ENCODE assay signal across 10 mouse cellular contexts in genomic region chr4:47136699-47137101, GRCm38 (mm10). TPM values are rescaled to one million over a fixed set of nuclear protein-coding genes. Genes with fewer than 3 reads are reported as not detected.
DNase-seq lines count a peak whose midpoint lies in the region; TF ChIP-seq lines count a peak whose summit lies in the region.
"Had no signal": no experiment of that assay in that cellular context is flagged by ENCODE, and none has a peak within 500 bp of the region (broad histone marks: within the 10 kb centered on the region; RNA-seq: fewer than 3 reads in every experiment).

No protein-coding gene starts in this region.

- no peak for TF ChIP-seq CTCF in layer of hippocampus, adult 2 months (conservative IDR thresholded peaks at IDR 0.05)

- H3K4me3 ChIP-seq in layer of hippocampus, adult 2 months: no peak overlapping the region

- DNase-seq in gastrocnemius, adult 18-20 months (ENCODE audit: low spot score): peak; percentile 43
- no peak for DNase-seq in gastrocnemius, postnatal 10 days
- DNase-seq in brain, adult 2 months (ENCODE audit: low read depth, low spot score): peak; percentile 56
- peak; percentile 61 to 63 for DNase-seq in heart, postnatal 14 days
- peak; percentile 69 to 81 for DNase-seq in kidney, postnatal 4 days
- DNase-seq in Muller cell, postnatal 12 days (ENCODE audit: inconsistent ontology term): no peak
- DNase-seq in thymus, adult 18-20 months: no peak
- DNase-seq in layer of hippocampus, adult 2 months (ENCODE audit: low spot score in 2 of 2): no peak
- DNase-seq: layer of hippocampus, postnatal 36 days; liver, postnatal 0 days had no signal

- H3K27ac ChIP-seq in layer of hippocampus, adult 2 months: no peak overlapping the region

- intact Hi-C loops in heart, postnatal 14 days (cut with DNase I): loop anchor here (5.0 kb wide), 1 partner anchor 101 kb away; no protein-coding TSS in a partner anchor

RNA-seq across cellular contexts. Expression of gene Galnt12, which starts 45.0 kb away (rescaled TPM):
- total RNA-seq in gastrocnemius, adult 18-20 months (2021): not detected
- under 1 TPM; 0.72 to 0.73 TPM for total RNA-seq in gastrocnemius, postnatal 10 days (2021)
- under 1 TPM; 0.57 to 0.73 TPM for total RNA-seq in heart, postnatal 14 days (2021)
- total RNA-seq in layer of hippocampus, adult 2 months (2021): under 1 TPM; 0.69 to 0.97 TPM

Comparison
In these comparisons a context has a peak if more than half of its experiments do, and no peak if none do; other contexts are left out.
1. DNase-seq: peak in gastrocnemius, adult 18-20 months (single experiment), brain, adult 2 months (single experiment), heart, postnatal 14 days (2 of 2) and kidney, postnatal 4 days (2 of 2); none in gastrocnemius, postnatal 10 days (single experiment), Muller cell, postnatal 12 days (single experiment), thymus, adult 18-20 months (0 of 2) and layer of hippocampus, adult 2 months (0 of 2).